Mouse (Mus musculus): ENCODE results near the gene Olfr311. TPM values are rescaled to one million over a fixed set of nuclear protein-coding genes. Genes with fewer than 3 reads are reported as not detected.
"Not testable (repeated sequence)": the region's sequence is repeated elsewhere in the genome, so short reads cannot be mapped to it uniquely, and the experiment has no call there.

Olfr311 gene
- polyA plus RNA-seq, 1 experiment, result not detected

GRCm38 (mm10) chr11:58801558-58802228 lies 37.4 kb upstream of the Olfr311 start, which contains the start of gene Fam183b:
TSS of gene Fam183b (minus strand) at chr11:58801960.
- Histone ChIP-seq H3K27me3 (ENCODE audit: control insufficient read depth, insufficient read depth, low read length) (no peaks in the 10 kb centered on the region), H3K36me3 (ENCODE audit: control insufficient read depth, insufficient read depth, low read length) (no peaks in the 10 kb centered on the region), H3K4me3 (ENCODE audit: control insufficient read depth, low read depth, low read length) (peak within 1 kb of the TSS; percentile 85), H3K27ac (ENCODE audit: control insufficient read depth, insufficient read depth, low read depth, low read length) (no peak within 1 kb of the TSS), H3K4me1 (ENCODE audit: control insufficient read depth, insufficient read depth, low read length) (peaks cover 7% of the 10 kb centered on the region)
- TF ChIP-seq POLR2A (IDR thresholded peaks at IDR 0.05; ENCODE audit: control insufficient read depth, low read depth, low read length), result peak; percentile 85
- TF ChIP-seq CTCF (IDR thresholded peaks at IDR 0.05; ENCODE audit: control insufficient read depth, insufficient read depth, insufficient replicate concordance, low read depth, low read length), result no peak

DNA sequence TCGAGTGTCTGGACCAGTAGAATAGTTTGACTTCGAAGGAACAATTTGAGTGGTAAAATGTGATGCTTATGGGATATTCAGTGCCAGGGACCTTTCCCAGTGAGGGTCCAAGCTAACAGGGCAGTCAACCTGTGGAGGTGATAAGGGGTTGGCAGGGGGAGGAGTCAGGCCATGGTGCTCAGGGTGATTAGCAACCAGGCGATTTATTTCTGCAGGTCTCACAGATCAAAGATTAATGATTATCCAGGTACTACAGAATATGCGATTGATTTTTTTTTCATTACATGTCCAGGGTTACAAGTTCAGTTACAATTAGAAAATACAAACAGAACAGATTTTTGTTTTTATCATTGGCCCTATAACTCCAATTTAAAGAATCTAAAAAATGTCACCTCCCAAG lies 35.2 kb upstream of the Olfr311 start:
- H3K4me3 ChIP-seq (ENCODE audit: control insufficient read depth, low read depth, low read length), result 0 out of 2 replicates have a peak overlapping the region, but pooled peaks have one; percentile 27
- H3K27me3 ChIP-seq (ENCODE audit: control insufficient read depth, insufficient read depth, low read length), result no peaks in the 10 kb centered on the region
- H3K27ac ChIP-seq (ENCODE audit: control insufficient read depth, insufficient read depth, low read depth, low read length), result no peak overlapping the region
- H3K4me1 ChIP-seq (ENCODE audit: control insufficient read depth, insufficient read depth, low read length), result peaks cover 7% of the 10 kb centered on the region
- TF ChIP-seq CTCF (IDR thresholded peaks at IDR 0.05; ENCODE audit: control insufficient read depth, insufficient read depth, insufficient replicate concordance, low read depth, low read length) (no peak), POLR2A (IDR thresholded peaks at IDR 0.05; ENCODE audit: control insufficient read depth, low read depth, low read length) (no peak)
- H3K36me3 ChIP-seq (ENCODE audit: control insufficient read depth, insufficient read depth, low read length), result no peaks in the 10 kb centered on the region

DNA sequence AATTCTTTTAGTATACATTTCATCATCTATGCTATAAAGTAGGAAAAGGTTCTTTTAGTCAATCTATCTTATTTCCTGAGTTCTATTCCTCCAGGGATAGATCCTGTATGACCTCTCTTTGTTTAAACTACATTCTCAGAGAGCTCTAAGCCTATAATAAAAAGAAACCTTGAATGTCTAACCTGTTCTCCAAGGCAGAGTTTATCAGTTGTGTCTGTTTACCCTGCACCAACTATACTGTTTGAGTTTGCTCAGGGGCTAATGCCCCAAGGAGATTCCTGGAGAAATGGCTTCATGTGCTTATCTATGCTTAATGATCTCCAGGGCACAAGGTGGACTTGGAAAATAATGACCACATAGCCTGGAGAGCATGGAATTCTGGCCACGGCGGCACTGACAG lies 34.7 kb upstream of the Olfr311 start:
- H3K27ac ChIP-seq (ENCODE audit: control insufficient read depth, insufficient read depth, low read depth, low read length), result no peak overlapping the region
- TF ChIP-seq CTCF (IDR thresholded peaks at IDR 0.05; ENCODE audit: control insufficient read depth, insufficient read depth, insufficient replicate concordance, low read depth, low read length) (no peak), POLR2A (IDR thresholded peaks at IDR 0.05; ENCODE audit: control insufficient read depth, low read depth, low read length) (no peak)
- H3K27me3 ChIP-seq (ENCODE audit: control insufficient read depth, insufficient read depth, low read length), result no peaks in the 10 kb centered on the region
- peaks cover 7% of the 10 kb centered on the region for H3K4me1 ChIP-seq (ENCODE audit: control insufficient read depth, insufficient read depth, low read length)
- H3K36me3 ChIP-seq (ENCODE audit: control insufficient read depth, insufficient read depth, low read length), result no peaks in the 10 kb centered on the region
- no peak overlapping the region for H3K4me3 ChIP-seq (ENCODE audit: control insufficient read depth, low read depth, low read length)

- no peaks in the 10 kb centered on the region for H3K36me3 ChIP-seq (ENCODE audit: control insufficient read depth, insufficient read depth, low read length)
- H3K4me3 ChIP-seq (ENCODE audit: control insufficient read depth, low read depth, low read length), result no peak overlapping the region
- TF ChIP-seq CTCF (IDR thresholded peaks at IDR 0.05; ENCODE audit: control insufficient read depth, insufficient read depth, insufficient replicate concordance, low read depth, low read length) (peak; percentile 82; the same call in 1 of the 2 replicates), POLR2A (IDR thresholded peaks at IDR 0.05; ENCODE audit: control insufficient read depth, low read depth, low read length) (no peak)
- no peak overlapping the region for H3K27ac ChIP-seq (ENCODE audit: control insufficient read depth, insufficient read depth, low read depth, low read length)
- H3K27me3 ChIP-seq (ENCODE audit: control insufficient read depth, insufficient read depth, low read length), result no peaks in the 10 kb centered on the region
- H3K4me1 ChIP-seq (ENCODE audit: control insufficient read depth, insufficient read depth, low read length), result no peaks in the 10 kb centered on the region
Measured at GRCm38 (mm10) chr11:58812001-58812400, 27.1 kb upstream of the Olfr311 start.

GRCm38 (mm10) chr11:58814700-58815099 lies 24.4 kb upstream of the Olfr311 start, which contains the start of gene Olfr313:
TSS of gene Olfr313 (plus strand) at chr11:58815000.
- H3K4me3 ChIP-seq (ENCODE audit: control insufficient read depth, low read depth, low read length); H3K4me1 ChIP-seq (ENCODE audit: control insufficient read depth, insufficient read depth, low read length); H3K27me3 ChIP-seq (ENCODE audit: control insufficient read depth, insufficient read depth, low read length); H3K27ac ChIP-seq (ENCODE audit: control insufficient read depth, insufficient read depth, low read depth, low read length); H3K36me3 ChIP-seq (ENCODE audit: control insufficient read depth, insufficient read depth, low read length): not testable (repeated sequence)

DNA sequence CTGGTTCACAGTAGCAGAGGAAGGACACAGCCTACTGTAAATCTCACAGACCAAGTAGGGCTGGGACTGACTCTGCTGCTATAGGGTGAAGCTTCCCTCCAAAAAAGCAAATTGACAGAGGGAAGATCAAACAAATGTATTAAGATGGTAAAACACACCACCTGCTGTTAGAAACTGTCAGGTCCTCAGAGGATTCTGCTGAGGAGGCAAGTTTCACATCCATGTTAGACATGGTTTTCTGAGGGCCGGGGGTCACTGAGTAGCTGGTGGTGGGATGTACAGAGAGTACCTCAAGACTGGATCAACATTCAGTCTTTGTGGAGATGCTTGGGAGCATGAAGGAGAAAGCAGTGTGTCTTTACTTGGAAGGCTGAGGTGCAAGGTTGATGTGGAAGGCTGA lies 23.4 kb upstream of the Olfr311 start:
- H3K36me3 ChIP-seq (ENCODE audit: control insufficient read depth, insufficient read depth, low read length), result no peaks in the 10 kb centered on the region
- no peak for TF ChIP-seq CTCF (IDR thresholded peaks at IDR 0.05; ENCODE audit: control insufficient read depth, insufficient read depth, insufficient replicate concordance, low read depth, low read length)
- TF ChIP-seq POLR2A (IDR thresholded peaks at IDR 0.05; ENCODE audit: control insufficient read depth, low read depth, low read length), result no peak
- no peak overlapping the region for H3K27ac ChIP-seq (ENCODE audit: control insufficient read depth, insufficient read depth, low read depth, low read length)
- H3K27me3 ChIP-seq (ENCODE audit: control insufficient read depth, insufficient read depth, low read length), result no peaks in the 10 kb centered on the region
- no peak overlapping the region for H3K4me3 ChIP-seq (ENCODE audit: control insufficient read depth, low read depth, low read length)
- no peaks in the 10 kb centered on the region for H3K4me1 ChIP-seq (ENCODE audit: control insufficient read depth, insufficient read depth, low read length)

DNA sequence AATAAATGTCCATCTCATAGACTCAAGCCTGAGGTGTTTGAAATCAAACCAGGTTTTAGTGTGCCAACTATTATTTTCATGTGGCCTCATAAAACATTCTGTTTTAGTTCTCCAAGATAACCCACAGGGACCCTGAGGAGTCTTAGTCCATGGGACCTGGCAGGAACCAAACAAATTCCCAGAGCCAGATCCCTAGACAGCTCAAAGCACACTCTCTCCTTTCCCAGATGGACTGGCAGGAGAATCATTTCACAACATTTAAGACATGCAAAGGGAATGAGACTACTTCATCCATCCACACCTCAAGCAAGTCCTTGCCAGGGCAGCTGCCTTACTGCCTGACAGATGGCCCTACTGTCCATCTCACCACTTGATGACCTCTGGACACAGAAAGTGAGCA lies 10.1 kb upstream of the Olfr311 start, which contains the start of gene Olfr312:
TSS of gene Olfr312 (plus strand) at position 301 of the 400 bp plus-strand sequence.
- not testable (repeated sequence) for H3K4me1 ChIP-seq (ENCODE audit: control insufficient read depth, insufficient read depth, low read length); H3K36me3 ChIP-seq (ENCODE audit: control insufficient read depth, insufficient read depth, low read length); H3K27ac ChIP-seq (ENCODE audit: control insufficient read depth, insufficient read depth, low read depth, low read length); H3K27me3 ChIP-seq (ENCODE audit: control insufficient read depth, insufficient read depth, low read length); H3K4me3 ChIP-seq (ENCODE audit: control insufficient read depth, low read depth, low read length)

DNA sequence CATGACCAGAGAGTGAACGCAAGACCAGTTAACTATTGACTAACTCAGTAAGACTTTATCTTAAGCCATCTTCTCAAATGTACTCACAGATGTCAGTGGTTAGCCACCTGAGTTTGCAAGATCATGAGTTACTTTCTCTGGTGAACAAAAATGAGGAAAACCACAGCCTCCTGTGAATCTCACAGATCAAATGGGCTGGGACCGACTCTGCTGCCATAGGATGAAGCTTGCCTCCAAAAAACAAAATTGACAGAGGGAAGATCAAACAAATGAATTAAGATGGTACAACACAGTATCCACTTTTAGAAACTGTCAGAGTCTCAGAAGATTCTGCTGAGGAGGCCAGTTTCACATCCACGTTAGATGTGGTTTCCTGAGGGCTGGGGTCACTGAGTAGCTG lies 9.3 kb upstream of the Olfr311 start:
- Histone ChIP-seq H3K27ac (ENCODE audit: control insufficient read depth, insufficient read depth, low read depth, low read length) (no peak overlapping the region), H3K36me3 (ENCODE audit: control insufficient read depth, insufficient read depth, low read length) (no peaks in the 10 kb centered on the region), H3K4me3 (ENCODE audit: control insufficient read depth, low read depth, low read length) (no peak overlapping the region), H3K27me3 (ENCODE audit: control insufficient read depth, insufficient read depth, low read length) (no peaks in the 10 kb centered on the region), H3K4me1 (ENCODE audit: control insufficient read depth, insufficient read depth, low read length) (no peaks in the 10 kb centered on the region)
- TF ChIP-seq POLR2A (IDR thresholded peaks at IDR 0.05; ENCODE audit: control insufficient read depth, low read depth, low read length) (no peak), CTCF (IDR thresholded peaks at IDR 0.05; ENCODE audit: control insufficient read depth, insufficient read depth, insufficient replicate concordance, low read depth, low read length) (no peak)

GRCm38 (mm10) chr11:58832541-58832940 lies 6.5 kb upstream of the Olfr311 start:
- H3K27ac ChIP-seq (ENCODE audit: control insufficient read depth, insufficient read depth, low read depth, low read length); H3K36me3 ChIP-seq (ENCODE audit: control insufficient read depth, insufficient read depth, low read length); H3K4me3 ChIP-seq (ENCODE audit: control insufficient read depth, low read depth, low read length); H3K27me3 ChIP-seq (ENCODE audit: control insufficient read depth, insufficient read depth, low read length); H3K4me1 ChIP-seq (ENCODE audit: control insufficient read depth, insufficient read depth, low read length): not testable (repeated sequence)

Measured in testis, adult 2 months (tissue).